Mouse (Mus musculus): ENCODE data around the gene Mettl24. TPM values are rescaled to one million over a fixed set of nuclear protein-coding genes. Genes with fewer than 3 reads are reported as not detected.

The Mettl24 gene
- polyA plus RNA-seq, 1 experiment = not detected

DNA sequence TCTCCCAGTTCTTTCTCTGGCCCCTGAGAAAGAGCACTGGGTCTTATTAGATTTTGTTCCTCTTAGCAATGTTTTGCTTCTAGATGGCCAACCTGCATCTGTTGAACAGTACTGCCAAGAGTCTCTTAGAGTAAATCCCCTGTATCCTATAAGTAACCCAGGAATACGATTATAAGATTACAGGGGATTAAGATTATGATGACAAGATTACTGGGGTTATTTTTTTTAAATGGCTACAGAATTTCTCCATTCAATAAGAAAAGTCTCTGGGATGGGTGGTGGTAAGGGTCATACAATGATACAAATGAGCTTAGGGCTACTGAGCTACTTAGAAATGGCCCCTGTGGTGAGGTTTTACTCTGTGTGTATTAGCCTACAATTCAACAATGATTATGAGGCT lies 37.7 kb upstream of the Mettl24 start:
- Histone ChIP-seq H3K4me1 (ENCODE audit: control insufficient read depth, insufficient read depth, low read length) (0 out of 2 replicates have a peak, but pooled peaks cover 7% of the 10 kb centered on the region), H3K4me3 (ENCODE audit: insufficient read depth, low read depth, low read length) (no peak overlapping the region), H3K27ac (ENCODE audit: insufficient read depth, low read depth, low read length) (no peak overlapping the region)
- TF ChIP-seq CTCF (IDR thresholded peaks at IDR 0.05; ENCODE audit: insufficient read depth, low read depth, low read length) (no peak), POLR2A (IDR thresholded peaks at IDR 0.05; ENCODE audit: insufficient read depth, low read depth, low read length) (no peak)
- WGBS = 80% methylated on average over 1 of the region's 1 CpGs

DNA sequence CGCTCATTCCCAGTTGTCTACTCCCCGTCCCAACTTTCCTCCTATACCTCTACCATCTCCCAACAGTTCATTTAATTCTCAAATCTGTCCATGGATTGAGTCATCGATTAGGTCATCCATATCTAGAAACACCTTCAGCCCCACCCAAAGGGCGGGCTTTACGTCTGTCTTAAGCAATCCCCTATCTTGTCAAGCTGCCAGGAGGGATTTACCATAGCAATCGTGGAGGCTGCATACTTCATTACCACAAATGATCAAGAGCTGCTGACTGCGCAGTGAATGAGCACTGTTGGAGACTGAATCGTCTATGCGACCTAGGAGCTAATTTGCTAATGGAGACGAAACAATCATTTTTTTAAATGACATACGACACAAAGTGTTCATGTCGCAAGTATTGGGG lies 34.3 kb upstream of the Mettl24 start:
- 86% methylated on average over 12 of the region's 12 CpGs for WGBS
- H3K27ac ChIP-seq (ENCODE audit: insufficient read depth, low read depth, low read length) = no peak overlapping the region
- H3K4me1 ChIP-seq (ENCODE audit: control insufficient read depth, insufficient read depth, low read length) = peaks cover 2% of the 10 kb centered on the region; the same call in 1 of the 2 replicates
- TF ChIP-seq POLR2A (IDR thresholded peaks at IDR 0.05; ENCODE audit: insufficient read depth, low read depth, low read length) (no peak), CTCF (IDR thresholded peaks at IDR 0.05; ENCODE audit: insufficient read depth, low read depth, low read length) (no peak)
- no peak overlapping the region for H3K4me3 ChIP-seq (ENCODE audit: insufficient read depth, low read depth, low read length)

DNA sequence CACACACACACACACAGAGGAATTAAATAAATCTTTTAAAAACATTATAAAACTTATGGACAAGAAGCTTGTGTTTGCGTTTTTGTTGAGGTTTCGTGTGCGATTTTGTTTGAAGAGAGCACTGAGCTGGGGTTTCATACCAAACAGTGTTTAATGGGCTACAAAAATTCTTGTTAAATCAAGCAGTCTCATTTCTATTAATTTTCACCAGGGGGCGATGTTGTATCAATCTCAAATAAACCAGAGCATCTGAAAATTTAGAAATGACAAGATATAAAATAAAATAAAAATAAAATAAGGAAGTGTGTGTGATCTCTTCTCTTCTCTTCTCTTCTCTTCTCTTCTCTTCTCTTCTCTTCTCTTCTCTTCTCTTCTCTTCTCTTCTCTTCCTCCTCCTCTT lies 33.4 kb upstream of the Mettl24 start:
- 25% methylated on average over 4 of the region's 4 CpGs for WGBS
- TF ChIP-seq CTCF (IDR thresholded peaks at IDR 0.05; ENCODE audit: insufficient read depth, low read depth, low read length) = no peak
- TF ChIP-seq POLR2A (IDR thresholded peaks at IDR 0.05; ENCODE audit: insufficient read depth, low read depth, low read length) = no peak
- no peak overlapping the region for H3K4me3 ChIP-seq (ENCODE audit: insufficient read depth, low read depth, low read length)
- H3K27ac ChIP-seq (ENCODE audit: insufficient read depth, low read depth, low read length) = no peak overlapping the region
- peaks cover 2% of the 10 kb centered on the region; the same call in 1 of the 2 replicates for H3K4me1 ChIP-seq (ENCODE audit: control insufficient read depth, insufficient read depth, low read length)

DNA sequence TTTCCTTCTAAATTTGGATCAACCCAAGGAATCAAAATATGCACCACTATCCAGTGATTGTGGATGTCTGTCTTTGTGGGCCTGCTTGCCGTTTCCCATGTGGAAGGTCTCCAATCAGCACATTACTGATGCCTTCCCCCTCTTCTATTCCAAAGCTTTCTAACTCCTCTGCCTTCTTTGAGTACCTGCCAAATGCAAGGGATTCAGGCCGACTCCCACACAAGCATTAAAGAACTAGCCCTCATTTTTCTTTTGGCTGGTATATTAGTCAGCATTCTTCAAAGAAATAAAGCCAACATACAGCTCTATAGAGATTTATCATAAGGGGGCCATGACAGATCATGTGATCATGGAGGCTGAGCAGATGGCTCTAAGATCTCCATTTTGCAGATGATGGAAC lies 31.4 kb upstream of the Mettl24 start:
- TF ChIP-seq CTCF (IDR thresholded peaks at IDR 0.05; ENCODE audit: insufficient read depth, low read depth, low read length) = no peak
- TF ChIP-seq POLR2A (IDR thresholded peaks at IDR 0.05; ENCODE audit: insufficient read depth, low read depth, low read length) = no peak
- H3K4me1 ChIP-seq (ENCODE audit: control insufficient read depth, insufficient read depth, low read length) = peaks cover 2% of the 10 kb centered on the region; the same call in 1 of the 2 replicates
- 55% methylated on average over 2 of the region's 2 CpGs for WGBS
- no peak overlapping the region for H3K4me3 ChIP-seq (ENCODE audit: insufficient read depth, low read depth, low read length)
- H3K27ac ChIP-seq (ENCODE audit: insufficient read depth, low read depth, low read length) = no peak overlapping the region

GRCm38 (mm10) chr10:40665270-40665669 lies 17.8 kb upstream of the Mettl24 start:
- Histone ChIP-seq H3K4me3 (ENCODE audit: insufficient read depth, low read depth, low read length) (no peak overlapping the region), H3K4me1 (ENCODE audit: control insufficient read depth, insufficient read depth, low read length) (no peaks in the 10 kb centered on the region), H3K27ac (ENCODE audit: insufficient read depth, low read depth, low read length) (no peak overlapping the region)
- TF ChIP-seq CTCF (IDR thresholded peaks at IDR 0.05; ENCODE audit: insufficient read depth, low read depth, low read length) = no peak
- TF ChIP-seq POLR2A (IDR thresholded peaks at IDR 0.05; ENCODE audit: insufficient read depth, low read depth, low read length) = no peak
- WGBS = 88% methylated on average over 3 of the region's 3 CpGs

GRCm38 (mm10) chr10:40666943-40667342 lies 16.1 kb upstream of the Mettl24 start:
- Histone ChIP-seq H3K27ac (ENCODE audit: insufficient read depth, low read depth, low read length) (no peak overlapping the region), H3K4me3 (ENCODE audit: insufficient read depth, low read depth, low read length) (no peak overlapping the region), H3K4me1 (ENCODE audit: control insufficient read depth, insufficient read depth, low read length) (no peaks in the 10 kb centered on the region)
- 91% methylated on average over 1 of the region's 1 CpGs for WGBS
- TF ChIP-seq CTCF (IDR thresholded peaks at IDR 0.05; ENCODE audit: insufficient read depth, low read depth, low read length) (no peak), POLR2A (IDR thresholded peaks at IDR 0.05; ENCODE audit: insufficient read depth, low read depth, low read length) (no peak)

- Histone ChIP-seq H3K4me3 (ENCODE audit: insufficient read depth, low read depth, low read length) (no peak overlapping the region), H3K27ac (ENCODE audit: insufficient read depth, low read depth, low read length) (no peak overlapping the region), H3K4me1 (ENCODE audit: control insufficient read depth, insufficient read depth, low read length) (peaks cover 7% of the 10 kb centered on the region; the same call in 1 of the 2 replicates)
- TF ChIP-seq POLR2A (IDR thresholded peaks at IDR 0.05; ENCODE audit: insufficient read depth, low read depth, low read length) = no peak
Observed at GRCm38 (mm10) chr10:40668640-40669039, 14.4 kb upstream of the Mettl24 start.

GRCm38 (mm10) chr10:40672587-40673296 lies 10.3 kb upstream of the Mettl24 start:
- WGBS = 53% methylated on average over 8 of the region's 8 CpGs
- Histone ChIP-seq H3K27ac (ENCODE audit: insufficient read depth, low read depth, low read length) (no peak overlapping the region), H3K4me1 (ENCODE audit: control insufficient read depth, insufficient read depth, low read length) (peaks cover 11% of the 10 kb centered on the region), H3K4me3 (ENCODE audit: insufficient read depth, low read depth, low read length) (no peak overlapping the region)
- no peak for TF ChIP-seq POLR2A (IDR thresholded peaks at IDR 0.05; ENCODE audit: insufficient read depth, low read depth, low read length)
- no peak for TF ChIP-seq CTCF (IDR thresholded peaks at IDR 0.05; ENCODE audit: insufficient read depth, low read depth, low read length)

- H3K27ac ChIP-seq (ENCODE audit: insufficient read depth, low read depth, low read length) = no peak overlapping the region
- no peak overlapping the region for H3K4me3 ChIP-seq (ENCODE audit: insufficient read depth, low read depth, low read length)
- H3K4me1 ChIP-seq (ENCODE audit: control insufficient read depth, insufficient read depth, low read length) = peaks cover 11% of the 10 kb centered on the region
- 64% methylated on average over 7 of the region's 7 CpGs for WGBS
- TF ChIP-seq CTCF (IDR thresholded peaks at IDR 0.05; ENCODE audit: insufficient read depth, low read depth, low read length) = no peak
- TF ChIP-seq POLR2A (IDR thresholded peaks at IDR 0.05; ENCODE audit: insufficient read depth, low read depth, low read length) = no peak
Observed at GRCm38 (mm10) chr10:40673297-40673665, 9.8 kb upstream of the Mettl24 start.

Measured in olfactory bulb, adult 2 months (tissue).